Mouse (Mus musculus): ENCODE results near the gene Tgif2. TPM values are rescaled to one million over a fixed set of nuclear protein-coding genes. Genes with fewer than 3 reads are reported as not detected.

Tgif2 gene
- polyA plus RNA-seq, 1 experiment from 2014 or later: 33.3 TPM

- Histone ChIP-seq H3K27me3 (replicated peaks; ENCODE audit: control insufficient read depth, insufficient read depth, low read length) (no peaks in the 10 kb centered on the region), H3K9ac (ENCODE audit: low read depth, low read length) (peak overlapping the region; percentile 86), H3K4me1 (replicated peaks; ENCODE audit: control insufficient read depth, insufficient read depth, low read length) (peaks cover 26% of the 10 kb centered on the region), H3K27ac (ENCODE audit: low read depth, low read length) (peak overlapping the region; percentile 83), H3K36me3 (ENCODE audit: control insufficient read depth, insufficient read depth, low read length) (peaks cover 29% of the 10 kb centered on the region), H3K4me3 (ENCODE audit: low read depth, low read length) (peak overlapping the region; percentile 94), H3K9me3 (ENCODE audit: control insufficient read depth, low read length) (no peaks in the 10 kb centered on the region), H3K4me2 (peak overlapping the region; percentile 97)
- WGBS: under 1% methylated on average over 69 of the region's 79 CpGs
- DNase-seq (ENCODE audit: low spot score) (peak; percentile 76), ATAC-seq (replicated peaks; ENCODE audit: low FRiP score) (peak; percentile 19)
Measured at GRCm38 (mm10) chr2:156840301-156841027, 657 bp downstream of the Tgif2 start.

- ATAC-seq (replicated peaks; ENCODE audit: low FRiP score): peak; percentile 16; the same call in 1 of the 2 replicates
Measured at GRCm38 (mm10) chr2:156841028-156841840, 1.4 kb downstream of the Tgif2 start.

GRCm38 (mm10) chr2:156841841-156842706 is 2.3 kb downstream of the Tgif2 start:
- Histone ChIP-seq H3K4me2 (peak overlapping the region; percentile 97), H3K36me3 (ENCODE audit: control insufficient read depth, insufficient read depth, low read length) (peaks cover 24% of the 10 kb centered on the region), H3K27ac (ENCODE audit: low read depth, low read length) (peak overlapping the region; percentile 83), H3K9me3 (ENCODE audit: control insufficient read depth, low read length) (no peaks in the 10 kb centered on the region), H3K4me3 (ENCODE audit: low read depth, low read length) (peak overlapping the region; percentile 94), H3K4me1 (replicated peaks; ENCODE audit: control insufficient read depth, insufficient read depth, low read length) (peaks cover 26% of the 10 kb centered on the region), H3K9ac (ENCODE audit: low read depth, low read length) (peak overlapping the region; percentile 86), H3K27me3 (replicated peaks; ENCODE audit: control insufficient read depth, insufficient read depth, low read length) (no peaks in the 10 kb centered on the region)
- peak; percentile 60 for DNase-seq (ENCODE audit: low spot score)
- ATAC-seq (replicated peaks; ENCODE audit: low FRiP score): 0 out of 2 replicates have a peak, but pooled peaks have one; percentile 8
- WGBS: 7% methylated on average over 20 of the region's 20 CpGs

More at GRCm38 (mm10) chr2:156841028-156841840, 1.4 kb downstream of the Tgif2 start:
- peaks cover 26% of the 10 kb centered on the region for H3K36me3 ChIP-seq (ENCODE audit: control insufficient read depth, insufficient read depth, low read length)
- DNase-seq (ENCODE audit: low spot score): peak; percentile 77
- peak overlapping the region; percentile 97 for H3K4me2 ChIP-seq
- WGBS: under 1% methylated on average over 41 of the region's 42 CpGs
- no peaks in the 10 kb centered on the region for H3K9me3 ChIP-seq (ENCODE audit: control insufficient read depth, low read length)
- peak overlapping the region; percentile 86 for H3K9ac ChIP-seq (ENCODE audit: low read depth, low read length)
- no peaks in the 10 kb centered on the region for H3K27me3 ChIP-seq (replicated peaks; ENCODE audit: control insufficient read depth, insufficient read depth, low read length)
- H3K27ac ChIP-seq (ENCODE audit: low read depth, low read length): peak overlapping the region; percentile 83
- H3K4me1 ChIP-seq (replicated peaks; ENCODE audit: control insufficient read depth, insufficient read depth, low read length): peaks cover 26% of the 10 kb centered on the region
- H3K4me3 ChIP-seq (ENCODE audit: low read depth, low read length): peak overlapping the region; percentile 94

GRCm38 (mm10) chr2:156842711-156843110 is 2.9 kb downstream of the Tgif2 start:
- 36% methylated on average over 11 of the region's 11 CpGs for WGBS
- H3K4me1 ChIP-seq (replicated peaks; ENCODE audit: control insufficient read depth, insufficient read depth, low read length): peaks cover 26% of the 10 kb centered on the region
- H3K36me3 ChIP-seq (ENCODE audit: control insufficient read depth, insufficient read depth, low read length): peaks cover 22% of the 10 kb centered on the region
- peak overlapping the region; percentile 86; the same call in 1 of the 2 replicates for H3K9ac ChIP-seq (ENCODE audit: low read depth, low read length)
- DNase-seq (ENCODE audit: low spot score): no peak
- H3K4me2 ChIP-seq: peak overlapping the region; percentile 97
- ATAC-seq (replicated peaks; ENCODE audit: low FRiP score): no peak
- no peaks in the 10 kb centered on the region for H3K27me3 ChIP-seq (replicated peaks; ENCODE audit: control insufficient read depth, insufficient read depth, low read length)
- H3K9me3 ChIP-seq (ENCODE audit: control insufficient read depth, low read length): no peaks in the 10 kb centered on the region
- H3K27ac ChIP-seq (ENCODE audit: low read depth, low read length): peak overlapping the region; percentile 83; the same call in 1 of the 2 replicates
- H3K4me3 ChIP-seq (ENCODE audit: low read depth, low read length): peak overlapping the region; percentile 94

GRCm38 (mm10) chr2:156843331-156843730 is 3.5 kb downstream of the Tgif2 start:
- Histone ChIP-seq H3K4me3 (ENCODE audit: low read depth, low read length) (no peak overlapping the region), H3K4me1 (replicated peaks; ENCODE audit: control insufficient read depth, insufficient read depth, low read length) (peaks cover 23% of the 10 kb centered on the region), H3K4me2 (no peak overlapping the region; the same call in 1 of the 2 replicates)

GRCm38 (mm10) chr2:156844715-156845114 is 4.9 kb downstream of the Tgif2 start:
- Histone ChIP-seq H3K27ac (ENCODE audit: low read depth, low read length) (no peak overlapping the region), H3K36me3 (ENCODE audit: control insufficient read depth, insufficient read depth, low read length) (peaks cover 27% of the 10 kb centered on the region), H3K9ac (ENCODE audit: low read depth, low read length) (no peak overlapping the region), H3K4me2 (no peak overlapping the region), H3K4me1 (replicated peaks; ENCODE audit: control insufficient read depth, insufficient read depth, low read length) (peaks cover 22% of the 10 kb centered on the region), H3K4me3 (ENCODE audit: low read depth, low read length) (no peak overlapping the region), H3K27me3 (replicated peaks; ENCODE audit: control insufficient read depth, insufficient read depth, low read length) (no peaks in the 10 kb centered on the region), H3K9me3 (ENCODE audit: control insufficient read depth, low read length) (no peaks in the 10 kb centered on the region)
- WGBS: 75% methylated on average over 10 of the region's 10 CpGs
- DNase-seq (ENCODE audit: low spot score) (no peak), ATAC-seq (replicated peaks; ENCODE audit: low FRiP score) (no peak)

More at GRCm38 (mm10) chr2:156843331-156843730, 3.5 kb downstream of the Tgif2 start:
- WGBS: 86% methylated on average over 10 of the region's 10 CpGs
- ATAC-seq (replicated peaks; ENCODE audit: low FRiP score): no peak
- no peak for DNase-seq (ENCODE audit: low spot score)
- no peak overlapping the region for H3K27ac ChIP-seq (ENCODE audit: low read depth, low read length)
- no peaks in the 10 kb centered on the region for H3K27me3 ChIP-seq (replicated peaks; ENCODE audit: control insufficient read depth, insufficient read depth, low read length)
- peaks cover 22% of the 10 kb centered on the region for H3K36me3 ChIP-seq (ENCODE audit: control insufficient read depth, insufficient read depth, low read length)
- H3K9ac ChIP-seq (ENCODE audit: low read depth, low read length): no peak overlapping the region
- no peaks in the 10 kb centered on the region for H3K9me3 ChIP-seq (ENCODE audit: control insufficient read depth, low read length)

GRCm38 (mm10) chr2:156847653-156848052 is 7.8 kb downstream of the Tgif2 start:
- no peak for DNase-seq (ENCODE audit: low spot score)
- Histone ChIP-seq H3K9ac (ENCODE audit: low read depth, low read length) (no peak overlapping the region), H3K27ac (ENCODE audit: low read depth, low read length) (no peak overlapping the region), H3K4me2 (no peak overlapping the region), H3K36me3 (ENCODE audit: control insufficient read depth, insufficient read depth, low read length) (peaks cover 47% of the 10 kb centered on the region), H3K4me3 (ENCODE audit: low read depth, low read length) (no peak overlapping the region), H3K9me3 (ENCODE audit: control insufficient read depth, low read length) (no peaks in the 10 kb centered on the region), H3K4me1 (replicated peaks; ENCODE audit: control insufficient read depth, insufficient read depth, low read length) (peaks cover 15% of the 10 kb centered on the region), H3K27me3 (replicated peaks; ENCODE audit: control insufficient read depth, insufficient read depth, low read length) (no peaks in the 10 kb centered on the region)
- no peak for ATAC-seq (replicated peaks; ENCODE audit: low FRiP score)
- WGBS: 79% methylated on average over 6 of the region's 6 CpGs

Measured in liver, embryonic 11.5 days (tissue).